Mouse (Mus musculus): Measurements from ENCODE around the gene Cd4. TPM values are rescaled to one million over a fixed set of nuclear protein-coding genes. Genes with fewer than 3 reads are reported as not detected.
"Not testable (repeated sequence)": the region's sequence is repeated elsewhere in the genome, so short reads cannot be mapped to it uniquely, and the experiment has no call there.

The Cd4 gene
- polyA plus RNA-seq, 1 experiment from 2014 or later, result not detected

DNA sequence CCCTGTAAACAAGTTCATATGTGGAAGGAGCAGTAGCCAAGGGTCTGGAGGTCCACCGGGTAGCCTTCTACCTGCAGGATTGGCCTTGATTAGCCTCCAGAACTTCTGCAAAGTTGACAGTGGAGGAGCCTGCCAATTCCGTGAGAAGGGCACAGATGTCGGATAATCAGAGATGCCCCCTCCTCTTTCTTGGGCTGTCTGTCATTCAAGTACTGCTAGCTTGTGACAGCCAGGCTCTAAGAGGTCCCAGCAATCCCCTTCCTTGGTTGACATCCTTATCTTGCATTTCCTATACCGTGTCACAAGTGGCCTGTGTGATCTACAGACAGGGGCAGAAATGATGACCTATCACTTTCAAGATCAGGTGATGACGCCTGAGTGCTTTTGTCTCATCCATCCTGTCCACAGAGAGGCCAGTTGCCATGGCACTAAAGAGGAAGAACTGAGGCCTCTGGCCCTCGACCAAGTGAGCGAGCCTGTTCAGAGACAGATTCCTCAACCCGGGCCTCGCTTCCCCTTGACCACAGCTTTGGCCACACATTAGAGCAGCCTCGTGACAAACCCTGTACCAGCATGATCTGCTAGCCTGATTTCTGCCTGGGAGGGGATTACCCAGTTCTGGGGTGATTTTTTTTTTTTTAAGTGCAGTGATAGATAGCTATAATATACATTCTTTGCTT is 12.9 kb upstream of the Cd4 start:
- Histone ChIP-seq H3K4me2 (no peak overlapping the region), H3K27me3 (replicated peaks; ENCODE audit: control insufficient read depth, insufficient read depth, low read length) (no peaks in the 10 kb centered on the region), H3K4me3 (ENCODE audit: low read depth, low read length) (no peak overlapping the region), H3K9ac (ENCODE audit: low read depth, low read length) (no peak overlapping the region), H3K27ac (ENCODE audit: low read depth, low read length) (no peak overlapping the region), H3K36me3 (ENCODE audit: control insufficient read depth, insufficient read depth, low read length) (no peaks in the 10 kb centered on the region), H3K4me1 (replicated peaks; ENCODE audit: control insufficient read depth, insufficient read depth, low read length) (peaks cover 5% of the 10 kb centered on the region; the same call in 1 of the 2 replicates), H3K9me3 (ENCODE audit: control insufficient read depth, low read length) (no peaks in the 10 kb centered on the region)
- 34% methylated on average over 10 of the region's 10 CpGs for WGBS
- DNase-seq (ENCODE audit: low spot score) (no peak), ATAC-seq (replicated peaks; ENCODE audit: low FRiP score) (no peak)

DNA sequence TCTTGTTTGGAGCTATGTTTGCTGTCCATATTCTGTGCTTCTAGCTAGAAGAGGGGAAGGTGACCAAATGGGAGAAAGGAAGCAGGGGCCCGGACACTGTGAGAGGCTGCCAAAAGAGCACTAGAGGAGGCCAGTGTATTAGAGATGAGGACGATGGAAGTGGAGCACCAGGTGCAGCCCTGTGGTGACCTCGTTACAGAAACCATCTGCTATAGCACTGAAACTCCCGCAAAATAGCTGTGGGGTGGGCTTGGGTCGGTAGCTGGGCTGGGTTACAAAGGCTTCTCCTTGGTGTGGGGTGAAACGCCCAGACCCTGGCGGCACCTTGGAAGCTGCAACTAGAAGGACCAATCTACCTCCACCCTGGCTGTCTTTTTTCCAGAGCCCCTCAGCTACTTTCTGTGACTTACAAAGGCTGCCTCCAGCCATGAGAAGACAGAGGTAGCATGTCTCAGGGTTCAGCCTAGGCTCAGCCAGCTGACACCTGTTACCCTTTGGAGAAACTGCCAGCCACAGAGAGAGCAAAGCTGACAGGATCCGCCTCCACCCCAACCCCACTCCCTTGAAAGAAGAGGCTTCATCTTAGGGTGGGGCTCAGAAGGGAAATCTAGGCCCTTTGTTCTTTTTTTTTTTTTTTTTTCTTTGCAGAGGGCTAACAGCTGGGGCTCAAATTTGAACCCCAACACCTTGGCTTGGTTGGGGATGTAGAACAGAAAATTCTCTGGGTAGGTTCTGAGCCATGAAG is 12.2 kb upstream of the Cd4 start:
- Histone ChIP-seq H3K4me3 (ENCODE audit: low read depth, low read length) (no peak overlapping the region), H3K36me3 (ENCODE audit: control insufficient read depth, insufficient read depth, low read length) (no peaks in the 10 kb centered on the region), H3K4me2 (no peak overlapping the region), H3K4me1 (replicated peaks; ENCODE audit: control insufficient read depth, insufficient read depth, low read length) (peaks cover 5% of the 10 kb centered on the region; the same call in 1 of the 2 replicates), H3K27me3 (replicated peaks; ENCODE audit: control insufficient read depth, insufficient read depth, low read length) (no peaks in the 10 kb centered on the region), H3K9ac (ENCODE audit: low read depth, low read length) (no peak overlapping the region), H3K9me3 (ENCODE audit: control insufficient read depth, low read length) (no peaks in the 10 kb centered on the region), H3K27ac (ENCODE audit: low read depth, low read length) (no peak overlapping the region)
- DNase-seq (ENCODE audit: low spot score), result no peak
- WGBS, result 77% methylated on average over 8 of the region's 8 CpGs
- ATAC-seq (replicated peaks; ENCODE audit: low FRiP score), result no peak

DNA sequence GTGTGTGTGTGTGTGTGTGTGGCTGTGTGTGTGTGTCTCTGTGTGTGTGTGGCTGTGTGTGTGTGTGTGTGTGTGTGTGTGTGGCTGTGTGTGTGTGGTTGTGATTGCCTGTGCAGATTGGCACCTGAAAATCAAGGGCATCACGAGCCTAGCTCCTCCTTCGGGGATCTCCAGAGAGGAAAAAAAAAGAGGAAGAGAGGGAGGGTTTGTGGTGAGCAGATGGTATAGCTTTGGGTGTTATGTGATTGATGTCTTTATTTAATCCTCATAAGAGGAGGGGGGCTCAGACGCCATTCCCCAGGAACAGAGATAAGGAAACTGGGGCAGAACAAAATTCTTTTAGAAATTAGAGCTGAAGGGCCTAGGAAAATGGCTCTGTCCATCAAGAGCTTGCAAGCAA is 10.3 kb upstream of the Cd4 start:
- no peak overlapping the region for H3K27ac ChIP-seq (ENCODE audit: low read depth, low read length)
- H3K4me1 ChIP-seq (replicated peaks; ENCODE audit: control insufficient read depth, insufficient read depth, low read length), result no peaks in the 10 kb centered on the region
- H3K36me3 ChIP-seq (ENCODE audit: control insufficient read depth, insufficient read depth, low read length), result no peaks in the 10 kb centered on the region
- DNase-seq (ENCODE audit: low spot score) (no peak), ATAC-seq (replicated peaks; ENCODE audit: low FRiP score) (no peak)
- H3K9me3 ChIP-seq (ENCODE audit: control insufficient read depth, low read length), result no peaks in the 10 kb centered on the region
- no peaks in the 10 kb centered on the region for H3K27me3 ChIP-seq (replicated peaks; ENCODE audit: control insufficient read depth, insufficient read depth, low read length)
- no peak overlapping the region for H3K9ac ChIP-seq (ENCODE audit: low read depth, low read length)
- H3K4me3 ChIP-seq (ENCODE audit: low read depth, low read length), result no peak overlapping the region
- no peak overlapping the region for H3K4me2 ChIP-seq
- WGBS, result 30% methylated on average over 3 of the region's 3 CpGs

DNA sequence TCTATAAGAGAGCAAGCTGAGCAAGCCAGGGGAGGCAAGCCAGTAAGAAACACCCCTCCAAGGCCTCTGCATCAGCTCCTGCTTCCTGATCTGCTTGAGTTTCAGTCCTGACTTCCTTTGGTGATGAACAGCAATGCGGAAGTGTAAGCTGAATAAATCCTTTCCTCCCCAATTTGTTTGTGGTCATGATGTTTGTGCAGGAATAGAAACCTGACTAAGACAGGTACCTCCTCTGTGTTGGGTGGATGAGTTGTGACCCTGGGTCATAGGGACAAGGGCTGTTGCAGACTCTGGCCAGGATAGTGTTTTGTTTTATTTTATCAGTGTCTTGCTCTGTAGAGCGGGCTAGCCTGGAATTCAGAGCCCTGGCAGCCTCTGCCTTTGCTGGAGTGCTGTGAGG is 6.1 kb upstream of the Cd4 start:
- H3K9me3 ChIP-seq (ENCODE audit: control insufficient read depth, low read length); H3K4me1 ChIP-seq (replicated peaks; ENCODE audit: control insufficient read depth, insufficient read depth, low read length); H3K4me3 ChIP-seq (ENCODE audit: low read depth, low read length); H3K4me2 ChIP-seq; H3K27ac ChIP-seq (ENCODE audit: low read depth, low read length); DNase-seq (ENCODE audit: low spot score); H3K36me3 ChIP-seq (ENCODE audit: control insufficient read depth, insufficient read depth, low read length); ATAC-seq (replicated peaks; ENCODE audit: low FRiP score); H3K27me3 ChIP-seq (replicated peaks; ENCODE audit: control insufficient read depth, insufficient read depth, low read length); H3K9ac ChIP-seq (ENCODE audit: low read depth, low read length): not testable (repeated sequence)
- WGBS, result 77% methylated on average over 2 of the region's 2 CpGs

DNA sequence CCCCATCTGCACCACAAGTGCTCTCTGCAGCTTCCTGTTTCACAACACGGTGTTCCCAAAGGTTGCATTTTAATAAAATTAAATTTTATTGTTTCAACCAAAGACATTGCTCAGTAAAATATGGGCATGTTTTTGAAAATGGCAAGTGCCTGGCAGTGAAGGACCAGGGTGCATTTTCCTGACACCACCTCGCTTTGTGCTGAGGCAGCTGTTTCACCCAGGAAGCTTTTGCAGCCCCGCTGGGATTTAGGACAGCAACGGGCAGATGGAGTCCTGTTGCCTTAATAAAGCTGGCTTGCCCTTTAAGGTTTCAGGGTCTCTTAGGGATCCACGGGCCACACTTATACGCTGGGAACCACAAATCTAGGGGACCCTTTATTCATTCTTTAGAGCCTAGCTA is 3.0 kb upstream of the Cd4 start:
- DNase-seq (ENCODE audit: low spot score) (no peak), ATAC-seq (replicated peaks; ENCODE audit: low FRiP score) (no peak)
- no peak overlapping the region for H3K4me2 ChIP-seq
- H3K27me3 ChIP-seq (replicated peaks; ENCODE audit: control insufficient read depth, insufficient read depth, low read length), result no peaks in the 10 kb centered on the region
- no peaks in the 10 kb centered on the region for H3K36me3 ChIP-seq (ENCODE audit: control insufficient read depth, insufficient read depth, low read length)
- no peak overlapping the region for H3K4me3 ChIP-seq (ENCODE audit: low read depth, low read length)
- WGBS, result 61% methylated on average over 6 of the region's 6 CpGs
- no peaks in the 10 kb centered on the region for H3K4me1 ChIP-seq (replicated peaks; ENCODE audit: control insufficient read depth, insufficient read depth, low read length)
- H3K9ac ChIP-seq (ENCODE audit: low read depth, low read length), result no peak overlapping the region
- H3K27ac ChIP-seq (ENCODE audit: low read depth, low read length), result no peak overlapping the region
- no peaks in the 10 kb centered on the region for H3K9me3 ChIP-seq (ENCODE audit: control insufficient read depth, low read length)

DNA sequence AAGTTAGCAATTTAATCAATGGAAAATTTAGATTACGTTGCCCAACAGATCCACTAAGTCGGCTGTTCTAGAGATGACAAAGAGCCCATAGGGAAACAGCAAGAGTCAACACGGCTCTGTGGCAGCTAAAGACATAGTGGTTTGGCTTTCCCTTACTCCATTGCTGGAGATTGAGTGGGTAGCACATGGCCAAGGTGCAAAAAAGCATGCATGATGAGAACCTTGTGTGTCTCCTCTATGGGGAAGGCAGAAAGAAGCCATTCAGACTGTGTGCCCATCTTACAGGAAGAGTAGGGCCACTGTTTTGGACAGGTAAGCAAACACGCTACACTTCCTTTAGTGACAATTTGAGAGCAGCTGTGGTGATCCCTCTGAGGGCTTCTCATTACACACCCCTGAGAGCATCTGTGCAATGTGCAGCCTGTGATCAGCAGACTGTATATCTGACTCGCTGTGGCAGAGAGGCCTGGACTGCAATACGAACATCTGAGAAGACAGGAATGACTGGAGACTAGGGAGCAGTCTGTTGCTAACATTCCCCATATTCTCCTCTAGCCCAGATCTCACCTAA is 619 bp upstream of the Cd4 start:
- no peak overlapping the region for H3K4me3 ChIP-seq (ENCODE audit: low read depth, low read length)
- no peak overlapping the region for H3K4me2 ChIP-seq
- H3K27me3 ChIP-seq (replicated peaks; ENCODE audit: control insufficient read depth, insufficient read depth, low read length), result no peaks in the 10 kb centered on the region
- H3K9ac ChIP-seq (ENCODE audit: low read depth, low read length), result no peak overlapping the region
- no peaks in the 10 kb centered on the region for H3K36me3 ChIP-seq (ENCODE audit: control insufficient read depth, insufficient read depth, low read length)
- DNase-seq (ENCODE audit: low spot score) (no peak), ATAC-seq (replicated peaks; ENCODE audit: low FRiP score) (no peak)
- H3K9me3 ChIP-seq (ENCODE audit: control insufficient read depth, low read length), result no peaks in the 10 kb centered on the region
- H3K4me1 ChIP-seq (replicated peaks; ENCODE audit: control insufficient read depth, insufficient read depth, low read length), result no peaks in the 10 kb centered on the region
- no peak overlapping the region for H3K27ac ChIP-seq (ENCODE audit: low read depth, low read length)
- 88% methylated on average over 6 of the region's 6 CpGs for WGBS

DNA sequence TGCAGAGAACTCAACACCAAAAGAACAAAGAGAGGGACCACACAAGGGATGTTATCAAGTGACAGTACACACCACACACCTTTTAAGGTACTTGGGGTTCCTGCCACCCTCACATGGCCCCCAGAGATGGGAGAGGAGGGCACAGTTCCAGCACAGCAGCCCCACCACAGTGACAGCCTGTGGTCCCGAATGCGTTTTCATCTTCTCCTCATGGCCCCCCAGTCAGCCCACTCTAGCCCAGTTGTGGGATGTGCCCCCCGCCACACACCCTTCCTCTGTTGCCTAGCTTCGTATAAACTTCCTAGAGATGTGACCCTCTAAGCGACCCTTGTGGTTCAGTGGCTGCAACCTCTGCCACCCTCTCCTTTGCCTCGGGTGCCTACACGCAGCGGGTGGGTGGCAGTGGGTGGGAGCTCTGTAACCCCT is 2.1 kb downstream of the Cd4 start:
- DNase-seq (ENCODE audit: low spot score), result no peak
- Histone ChIP-seq H3K36me3 (ENCODE audit: control insufficient read depth, insufficient read depth, low read length) (no peaks in the 10 kb centered on the region), H3K9ac (ENCODE audit: low read depth, low read length) (no peak overlapping the region), H3K4me1 (replicated peaks; ENCODE audit: control insufficient read depth, insufficient read depth, low read length) (no peaks in the 10 kb centered on the region), H3K9me3 (ENCODE audit: control insufficient read depth, low read length) (no peaks in the 10 kb centered on the region), H3K4me2 (no peak overlapping the region), H3K4me3 (ENCODE audit: low read depth, low read length) (no peak overlapping the region), H3K27ac (ENCODE audit: low read depth, low read length) (no peak overlapping the region), H3K27me3 (replicated peaks; ENCODE audit: control insufficient read depth, insufficient read depth, low read length) (no peaks in the 10 kb centered on the region)
- no peak for ATAC-seq (replicated peaks; ENCODE audit: low FRiP score)
- WGBS, result 80% methylated on average over 8 of the region's 8 CpGs

DNA sequence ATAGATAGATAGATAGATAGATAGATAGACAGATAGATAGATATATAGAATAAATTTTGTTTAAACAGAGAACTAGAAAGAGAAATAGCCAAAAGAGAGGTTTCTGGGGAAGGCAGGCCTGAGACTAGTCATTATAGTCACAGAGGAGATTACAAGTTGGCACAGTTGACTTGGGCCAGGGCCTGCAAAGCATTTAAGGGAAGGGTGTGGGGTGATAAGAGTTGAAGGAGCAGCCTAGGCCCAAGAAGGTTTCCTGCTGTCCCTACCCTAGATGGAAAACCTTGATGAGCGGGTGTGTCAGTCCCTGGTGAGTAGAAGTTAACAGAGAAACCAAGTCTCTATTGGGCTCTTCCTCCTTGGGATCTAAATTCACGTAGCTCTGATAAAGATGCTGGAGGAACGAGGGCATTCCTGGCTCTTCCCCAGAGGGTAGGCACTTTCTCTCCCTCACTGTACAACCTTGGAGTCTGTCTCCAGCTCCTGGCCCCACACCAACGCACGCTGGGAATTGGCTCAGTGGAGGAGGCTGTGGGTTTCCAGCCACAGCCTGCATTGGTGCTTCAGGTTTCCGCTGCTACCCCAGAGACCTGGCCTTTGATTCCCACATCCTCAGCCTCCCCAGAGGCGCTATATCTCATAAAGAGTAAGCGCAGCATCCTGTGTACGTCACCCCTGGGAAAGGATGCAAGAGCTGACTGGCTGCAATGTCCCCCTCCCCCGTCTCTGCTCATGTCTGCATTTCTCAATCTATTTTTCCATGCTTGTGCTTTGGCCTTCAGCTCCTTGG is 3.1 kb downstream of the Cd4 start:
- Histone ChIP-seq H3K9me3 (ENCODE audit: control insufficient read depth, low read length) (no peaks in the 10 kb centered on the region), H3K4me1 (replicated peaks; ENCODE audit: control insufficient read depth, insufficient read depth, low read length) (no peaks in the 10 kb centered on the region), H3K4me2 (no peak overlapping the region), H3K27ac (ENCODE audit: low read depth, low read length) (no peak overlapping the region), H3K36me3 (ENCODE audit: control insufficient read depth, insufficient read depth, low read length) (no peaks in the 10 kb centered on the region), H3K9ac (ENCODE audit: low read depth, low read length) (no peak overlapping the region), H3K27me3 (replicated peaks; ENCODE audit: control insufficient read depth, insufficient read depth, low read length) (no peaks in the 10 kb centered on the region), H3K4me3 (ENCODE audit: low read depth, low read length) (no peak overlapping the region)
- ATAC-seq (replicated peaks; ENCODE audit: low FRiP score) (no peak), DNase-seq (ENCODE audit: low spot score) (no peak)
- 55% methylated on average over 10 of the region's 10 CpGs for WGBS

Measured in liver, embryonic 11.5 days (tissue).